20 mouse cellular contexts compared by ENCODE assay signal in the genomic region with DNA sequence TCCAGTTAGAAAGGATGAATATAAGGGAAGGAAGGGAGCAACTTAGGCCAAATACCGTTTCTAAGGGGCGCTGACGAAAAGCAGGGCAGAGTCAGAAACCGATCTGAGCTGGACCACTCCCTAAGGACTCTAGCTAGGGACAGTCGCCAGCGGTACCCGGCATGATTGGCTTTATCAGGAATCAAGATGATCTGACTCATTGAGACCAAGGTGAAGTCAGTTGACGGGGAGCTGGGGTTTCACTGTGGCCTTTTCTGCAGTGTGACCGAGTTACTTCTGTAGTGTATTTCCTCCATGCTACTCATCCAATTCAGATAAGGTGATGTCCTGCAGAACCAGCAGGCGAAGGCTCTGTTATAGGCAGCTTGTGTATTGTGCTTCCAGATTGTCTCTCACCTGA. TPM values are rescaled to one million over a fixed set of nuclear protein-coding genes. Genes with fewer than 3 reads are reported as not detected.
"Had no signal": no experiment of that assay in that cellular context is flagged by ENCODE, and none has a peak within 500 bp of the region (broad histone marks: within the 10 kb centered on the region; RNA-seq: fewer than 3 reads in every experiment).

No protein-coding gene starts in this region.

- H3K4me1 ChIP-seq: midbrain, embryonic 15.5 days had no signal

- H3K9me3 ChIP-seq: lung, embryonic 15.5 days; megakaryocyte, embryonic 14.5 days; midbrain, embryonic 13.5 days; midbrain, embryonic 15.5 days; neural tube, embryonic 12.5 days had no signal

- DNase-seq: right cerebral cortex, postnatal 4 days; spleen, adult 18-20 months; thymus, adult 18-20 months; thymus, postnatal 14 days; thymus, postnatal 36 days had no signal

- ATAC-seq: midbrain, embryonic 13.5 days; midbrain, embryonic 15.5 days had no signal

- H3K36me3 ChIP-seq: lung, embryonic 15.5 days; midbrain, embryonic 13.5 days; midbrain, embryonic 15.5 days; neural tube, embryonic 12.5 days had no signal

- H3K4me2 ChIP-seq: lung, embryonic 15.5 days; midbrain, embryonic 11.5 days; midbrain, embryonic 13.5 days; midbrain, embryonic 15.5 days; neural tube, embryonic 12.5 days had no signal

- H3K27ac ChIP-seq: lung, embryonic 15.5 days; macrophage; midbrain, embryonic 13.5 days; midbrain, embryonic 15.5 days; neural tube, embryonic 12.5 days had no signal

- H3K4me3 ChIP-seq: lung, embryonic 15.5 days; megakaryocyte, embryonic 14.5 days; midbrain, embryonic 13.5 days; midbrain, embryonic 15.5 days; neural tube, embryonic 12.5 days had no signal

- H3K27me3 ChIP-seq: lung, embryonic 15.5 days; midbrain, embryonic 13.5 days; midbrain, embryonic 15.5 days; neural tube, embryonic 12.5 days had no signal

- H3K9ac ChIP-seq: lung, embryonic 15.5 days; midbrain, embryonic 13.5 days; midbrain, embryonic 15.5 days; neural tube, embryonic 12.5 days had no signal

RNA-seq across cellular contexts. Expression of a gene that starts 4.6 kb away (rescaled TPM):
- total RNA-seq: megakaryocyte progenitor cell, adult 5-6 weeks; midbrain, postnatal 0 days; monocyte, adult 5-6 weeks; neutrophil, adult 5-6 weeks had no signal
- polyA plus RNA-seq: lung, adult 2 months; lung, embryonic 15.5 days; lung, postnatal 0 days; macrophage; midbrain, embryonic 11.5 days; midbrain, embryonic 13.5 days; midbrain, embryonic 15.5 days; midbrain, postnatal 0 days; neural tube, embryonic 14.5 days; stomach, embryonic 14.5 days had no signal
